Mouse (Mus musculus) forebrain, embryonic 11.5 days (tissue): ENCODE results near the gene Gm20509. TPM values are rescaled to one million over a fixed set of nuclear protein-coding genes. Genes with fewer than 3 reads are reported as not detected.
A peak's percentile ranks its signal among the peaks of the same experiment; 100 is the strongest.

Experiments
- ATAC-seq: fragments of 200-750 bp; cut with Nextera tagmentation; replicated peaks from 2 replicates; pipeline ENCODE4 v1.8.0; 2017; ENCODE audit warnings: moderate TSS enrichment; ENCODE audit not compliant: low FRiP score
- DNase-seq: peaks from one replicate; pipeline ENCODE4 v3.0.0-alpha.2; 2017; ENCODE audit warnings: low spot score
- H3K27ac ChIP-seq: fragments of 300-500 bp; sonication (generic); 2 replicates; pipeline ENCODE4 v1.5.1; 2014; ENCODE audit warnings: low read depth, low read length
- H3K27me3 ChIP-seq: fragments of 300-500 bp; sonication (generic); 2 replicates; pipeline ENCODE4 v1.6.1; 2014; ENCODE audit warnings: mild to moderate bottlenecking, low read length, mixed read lengths; ENCODE audit not compliant: control insufficient read depth, insufficient read depth
- H3K36me3 ChIP-seq: fragments of 300-500 bp; sonication (generic); 2 replicates; pipeline ENCODE4 v1.6.1; 2014; ENCODE audit warnings: mild to moderate bottlenecking, low read length, moderate library complexity, mixed read lengths; ENCODE audit not compliant: control insufficient read depth, insufficient read depth
- H3K4me1 ChIP-seq: fragments of 300-500 bp; sonication (generic); replicated peaks from 2 replicates; pipeline ENCODE4 v1.6.1; 2014; ENCODE audit warnings: low read length, mixed read lengths; ENCODE audit not compliant: control insufficient read depth, insufficient read depth
- H3K4me2 ChIP-seq: fragments of 300-500 bp; sonication (generic); 2 replicates; pipeline ENCODE4 v1.6.1; 2014; ENCODE audit warnings: low read depth, mild to moderate bottlenecking, low read length, moderate library complexity, mixed read lengths; ENCODE audit not compliant: severe bottlenecking
- H3K4me3 ChIP-seq: fragments of 300-500 bp; sonication (generic); 2 replicates; pipeline ENCODE4 v1.5.1; 2014; ENCODE audit warnings: low read depth, low read length
- H3K9ac ChIP-seq: fragments of 300-500 bp; sonication (generic); 2 replicates; pipeline ENCODE4 v1.6.1; 2014; ENCODE audit warnings: low read length
- H3K9me3 ChIP-seq: fragments of 300-500 bp; sonication (generic); 2 replicates; pipeline ENCODE4 v1.6.1; 2016; ENCODE audit warnings: low read length, mixed read lengths; ENCODE audit not compliant: control insufficient read depth
- WGBS: fragments of 180-500 bp; shearing (Covaris S2); extraction: QIAGEN DNeasy Blood & Tissue Kit; methylation state at CpG from one replicate; pipeline ENCODE4 v1.1.7; 2014; 5-methylcytosine and 5-hydroxymethylcytosine counted together
- polyA plus RNA-seq: library from polyadenylated mRNA; unstranded; fragments of >200 nt; fragmentation: Nextera tagmentation; extraction: Ambion mirVana; gene quantifications from 2 replicates; pipeline ENCODE4 v1.2.1, GENCODE M21; 2014

The Gm20509 gene
- polyA plus RNA-seq, 1 experiment from 2014 or later = not detected

GRCm38 (mm10) chr9:73089222-73089920 is 12.9 kb upstream of the Gm20509 start:
- Histone ChIP-seq H3K9ac (no peak overlapping the region), H3K36me3 (no peaks in the 10 kb centered on the region), H3K27me3 (no peaks in the 10 kb centered on the region), H3K4me2 (no peak overlapping the region), H3K27ac (no peak overlapping the region), H3K4me3 (no peak overlapping the region), H3K9me3 (no peaks in the 10 kb centered on the region), H3K4me1 (no peaks in the 10 kb centered on the region)
- DNase-seq = no peak
- 83% methylated on average over 16 of the region's 16 CpGs for WGBS
- no peak for ATAC-seq

- Histone ChIP-seq H3K4me3 (no peak overlapping the region), H3K27me3 (no peaks in the 10 kb centered on the region), H3K27ac (no peak overlapping the region), H3K4me1 (no peaks in the 10 kb centered on the region), H3K36me3 (no peaks in the 10 kb centered on the region), H3K9ac (no peak overlapping the region), H3K9me3 (no peaks in the 10 kb centered on the region), H3K4me2 (no peak overlapping the region)
- DNase-seq (no peak), ATAC-seq (no peak)
- 77% methylated on average over 10 of the region's 10 CpGs for WGBS
Observed at GRCm38 (mm10) chr9:73090121-73090520, 12.1 kb upstream of the Gm20509 start.

GRCm38 (mm10) chr9:73091747-73092146 is 10.5 kb upstream of the Gm20509 start:
- H3K27ac ChIP-seq = no peak overlapping the region
- no peak overlapping the region for H3K4me2 ChIP-seq
- DNase-seq (no peak), ATAC-seq (0 out of 2 replicates have a peak, but pooled peaks have one; percentile 27)
- H3K4me1 ChIP-seq = no peaks in the 10 kb centered on the region
- no peaks in the 10 kb centered on the region for H3K36me3 ChIP-seq
- H3K4me3 ChIP-seq = no peak overlapping the region
- 0% methylated on average over 1 of the region's 1 CpGs for WGBS
- no peaks in the 10 kb centered on the region for H3K9me3 ChIP-seq
- no peaks in the 10 kb centered on the region for H3K27me3 ChIP-seq
- H3K9ac ChIP-seq = no peak overlapping the region

- DNase-seq = peak; percentile 55
- Histone ChIP-seq H3K9ac (no peak overlapping the region), H3K27me3 (no peaks in the 10 kb centered on the region), H3K36me3 (no peaks in the 10 kb centered on the region), H3K4me2 (no peak overlapping the region), H3K9me3 (no peaks in the 10 kb centered on the region), H3K4me3 (no peak overlapping the region), H3K27ac (no peak overlapping the region), H3K4me1 (no peaks in the 10 kb centered on the region)
- ATAC-seq = peak; percentile 46; the same call in 1 of the 2 replicates
- WGBS = 65% methylated on average over 17 of the region's 17 CpGs
Observed at GRCm38 (mm10) chr9:73094580-73094979, 7.7 kb upstream of the Gm20509 start.

GRCm38 (mm10) chr9:73097898-73098297 is 4.4 kb upstream of the Gm20509 start:
- ATAC-seq = no peak
- no peak overlapping the region for H3K4me3 ChIP-seq
- 82% methylated on average over 2 of the region's 2 CpGs for WGBS

GRCm38 (mm10) chr9:73101536-73101935 is 734 bp upstream of the Gm20509 start, which contains the start of gene Khdc3:
Gene Khdc3, plus strand, starts transcription at chr9:73101836.
- H3K27me3 ChIP-seq = peaks cover 17% of the 10 kb centered on the region; the same call in 1 of the 2 replicates
- ATAC-seq (no peak), DNase-seq (no peak)
- no peaks in the 10 kb centered on the region for H3K36me3 ChIP-seq
- H3K9ac ChIP-seq = no peak within 1 kb of the TSS
- WGBS = 88% methylated on average over 5 of the region's 5 CpGs
- no peaks in the 10 kb centered on the region for H3K9me3 ChIP-seq
- no peak within 1 kb of the TSS for H3K4me3 ChIP-seq
- no peak within 1 kb of the TSS for H3K27ac ChIP-seq
- H3K4me2 ChIP-seq = no peak within 1 kb of the TSS
- H3K4me1 ChIP-seq = no peaks in the 10 kb centered on the region

More at GRCm38 (mm10) chr9:73097898-73098297, 4.4 kb upstream of the Gm20509 start:
- Histone ChIP-seq H3K9me3 (no peaks in the 10 kb centered on the region), H3K9ac (no peak overlapping the region), H3K27ac (no peak overlapping the region), H3K27me3 (peaks cover 5% of the 10 kb centered on the region; the same call in 1 of the 2 replicates), H3K36me3 (no peaks in the 10 kb centered on the region), H3K4me1 (no peaks in the 10 kb centered on the region), H3K4me2 (no peak overlapping the region)
- DNase-seq = no peak

- Histone ChIP-seq H3K4me2 (peak overlapping the region; percentile 76), H3K27ac (no peak overlapping the region), H3K4me1 (no peaks in the 10 kb centered on the region), H3K27me3 (peaks cover 17% of the 10 kb centered on the region; the same call in 1 of the 2 replicates), H3K9ac (peak overlapping the region; percentile 46), H3K4me3 (peak overlapping the region; percentile 38), H3K36me3 (no peaks in the 10 kb centered on the region), H3K9me3 (no peaks in the 10 kb centered on the region)
- ATAC-seq (peak; percentile 56), DNase-seq (peak; percentile 78)
- 6% methylated on average over 60 of the region's 60 CpGs for WGBS
Observed at GRCm38 (mm10) chr9:73103159-73103879, 1.0 kb downstream of the Gm20509 start.

- DNase-seq (no peak), ATAC-seq (no peak; the same call in 1 of the 2 replicates)
- Histone ChIP-seq H3K27ac (no peak overlapping the region), H3K27me3 (peaks cover 17% of the 10 kb centered on the region; the same call in 1 of the 2 replicates), H3K4me2 (peak overlapping the region; percentile 76; the same call in 1 of the 2 replicates), H3K4me3 (peak overlapping the region; percentile 38), H3K4me1 (no peaks in the 10 kb centered on the region), H3K9ac (no peak overlapping the region), H3K36me3 (no peaks in the 10 kb centered on the region), H3K9me3 (no peaks in the 10 kb centered on the region)
- WGBS = 45% methylated on average over 5 of the region's 5 CpGs
Observed at GRCm38 (mm10) chr9:73103880-73104198, 1.6 kb downstream of the Gm20509 start.
